Mouse (Mus musculus): ENCODE data around the gene Fam83b.

Gene Fam83b

DNA sequence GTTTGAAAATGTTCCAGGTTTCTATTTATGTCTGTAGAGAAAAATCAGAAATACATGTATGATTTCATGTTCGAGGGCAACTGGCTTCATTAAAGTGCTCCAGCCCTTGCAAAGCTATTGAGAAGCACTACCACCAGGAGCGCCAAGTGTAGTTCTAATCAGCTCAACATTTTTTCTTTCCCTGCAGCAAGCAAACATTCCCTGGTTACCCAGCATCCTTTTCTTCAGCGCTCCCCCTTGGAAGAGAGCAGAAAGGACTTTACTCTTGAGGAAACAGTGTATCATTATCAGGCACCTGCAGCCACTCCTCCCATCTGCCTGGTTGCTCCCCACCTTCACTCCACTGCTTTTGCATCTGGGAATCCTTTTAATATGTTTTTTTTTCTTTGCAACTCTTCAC is 45.3 kb downstream of the Fam83b start:
- no peak for DNase-seq (ENCODE audit: low spot score)

DNA sequence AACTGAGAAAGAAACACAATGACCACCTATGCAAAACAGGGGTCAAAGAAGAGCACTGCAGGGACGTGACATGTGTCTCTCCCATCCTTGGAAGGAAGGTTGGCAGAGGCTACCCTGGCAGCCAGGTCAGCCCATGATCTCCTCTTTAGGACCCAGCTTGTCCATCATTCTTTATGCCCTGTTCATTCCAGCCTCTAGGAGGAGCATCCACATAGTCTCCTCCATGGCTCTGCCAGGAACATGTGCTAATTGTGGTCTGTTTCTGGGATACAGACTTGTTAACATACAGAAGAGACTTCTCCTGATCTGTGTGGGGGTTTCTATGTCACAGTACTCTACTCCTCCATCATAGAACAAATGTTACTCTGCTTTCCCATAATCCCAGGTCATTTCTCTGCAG is 48.3 kb downstream of the Fam83b start:
- no peak for DNase-seq (ENCODE audit: low spot score)

DNA sequence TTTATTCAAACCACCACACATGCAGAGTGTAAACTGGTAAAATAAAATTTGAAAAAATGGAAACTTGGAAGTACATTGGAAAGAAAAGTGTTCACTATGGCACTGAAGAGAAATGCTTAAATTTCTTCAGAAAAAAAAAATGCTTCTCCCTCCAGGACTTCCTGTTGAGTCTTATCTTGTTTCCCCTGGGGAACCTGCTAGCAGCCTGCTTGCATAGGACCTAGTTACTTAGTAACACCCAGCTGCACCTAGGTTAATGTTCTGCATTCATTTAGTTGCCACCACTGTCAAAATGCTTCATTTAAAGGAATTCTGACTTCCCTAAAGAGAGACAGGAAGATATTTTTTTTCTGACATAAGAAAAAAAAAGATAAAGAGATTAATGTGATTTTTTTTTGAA is 61.3 kb downstream of the Fam83b start:
- DNase-seq (ENCODE audit: low spot score), result no peak

DNA sequence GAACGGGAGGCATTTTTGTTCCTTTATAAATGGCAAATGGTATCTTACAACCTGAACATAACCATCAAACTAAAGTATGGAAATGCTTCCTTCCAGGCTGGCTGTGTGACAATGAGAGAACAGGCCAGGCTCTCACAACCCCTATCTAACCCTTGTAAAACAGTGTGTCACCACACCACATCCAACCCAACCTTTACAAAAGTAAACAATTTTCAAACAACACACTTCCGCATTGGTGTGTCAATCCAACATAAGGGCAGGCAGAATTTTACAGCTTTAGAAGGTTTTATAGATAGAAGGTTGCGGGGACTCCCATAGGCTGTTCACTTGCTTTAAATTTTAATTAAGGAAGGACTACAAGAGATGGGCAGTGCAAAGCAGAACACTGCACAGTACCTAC is 77.2 kb downstream of the Fam83b start:
- no peak for DNase-seq (ENCODE audit: low spot score)

DNA sequence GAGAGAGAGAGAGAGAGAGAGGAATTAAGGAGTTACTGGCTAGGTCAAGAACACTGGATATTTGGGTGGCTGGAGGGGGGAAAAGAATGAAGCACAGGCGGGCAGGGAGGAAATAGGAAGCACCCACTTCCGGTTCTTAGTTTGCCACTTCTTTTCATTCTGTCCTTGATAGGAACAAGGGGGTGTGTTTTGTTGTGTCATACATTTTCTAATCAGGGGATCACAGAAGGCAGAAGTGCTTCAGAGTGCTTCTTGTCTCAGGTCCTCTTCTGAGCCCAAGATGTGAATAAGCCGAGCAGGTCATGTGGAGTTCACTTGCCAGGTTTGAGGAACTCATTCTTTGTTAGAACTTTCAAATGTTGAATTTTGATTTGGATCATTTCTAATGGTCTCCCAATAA is 86.8 kb downstream of the Fam83b start:
- no peak for DNase-seq (ENCODE audit: low spot score)

DNA sequence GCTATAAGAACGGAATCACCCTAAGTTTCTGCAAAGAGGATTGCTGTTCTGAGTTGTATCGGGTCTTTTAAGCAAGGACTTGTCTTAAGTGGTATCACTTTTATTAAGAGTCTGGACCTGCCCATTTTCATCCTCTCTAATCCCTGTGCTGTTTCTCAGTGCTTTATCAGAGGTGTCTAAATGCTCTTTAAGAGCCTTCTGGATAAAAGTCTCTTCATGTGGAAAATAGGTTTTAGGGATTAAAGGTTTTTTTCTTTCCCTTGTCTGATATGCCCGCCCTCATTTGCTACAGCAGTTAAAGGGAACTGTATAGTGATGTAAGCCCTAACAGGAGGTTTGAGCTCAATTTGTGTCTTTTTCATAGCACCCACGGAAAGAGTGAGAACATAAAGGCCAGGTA is 97.4 kb downstream of the Fam83b start:
- no peak for DNase-seq (ENCODE audit: low spot score)

DNA sequence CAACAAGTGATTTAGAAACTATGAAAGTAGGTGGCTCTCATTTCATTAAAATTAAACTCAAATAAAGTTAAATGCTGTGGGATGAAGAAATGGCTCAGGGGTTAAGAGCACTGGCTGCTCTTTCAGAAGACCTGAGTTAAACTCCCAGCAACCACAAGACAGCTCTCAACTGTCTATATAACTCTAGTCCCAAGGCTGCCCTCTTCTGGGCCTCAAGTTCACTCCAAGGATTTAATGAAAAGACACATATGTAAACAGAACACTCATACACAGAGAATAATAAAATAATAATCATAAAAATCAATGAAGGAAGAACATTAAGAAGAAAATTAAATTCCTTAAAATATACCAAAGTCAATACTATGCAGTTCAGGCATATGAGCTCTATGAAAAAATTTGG is 105.4 kb downstream of the Fam83b start:
- DNase-seq (ENCODE audit: low spot score), result no peak

DNA sequence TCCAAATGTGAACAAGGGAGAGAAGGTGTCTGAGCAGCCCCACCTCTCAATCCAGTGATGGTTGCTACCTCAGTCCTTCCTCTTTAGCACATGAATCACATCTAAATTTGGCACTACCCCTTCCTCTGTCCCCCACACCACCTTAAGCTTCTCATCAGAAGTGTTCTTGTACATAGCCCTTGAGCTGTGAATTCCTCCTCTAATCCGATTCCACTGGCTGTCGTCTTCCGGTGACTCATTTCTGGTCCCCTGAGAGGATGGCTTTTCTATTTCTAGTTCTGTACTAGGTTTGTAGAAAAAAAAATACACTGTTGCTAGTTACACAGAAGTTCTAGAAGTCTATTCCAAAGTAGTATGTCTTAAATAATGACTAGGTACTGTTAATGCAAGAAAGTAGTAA is 111.2 kb downstream of the Fam83b start:
- DNase-seq (ENCODE audit: low spot score), result no peak

Measured in layer of hippocampus, adult 11-12 months (tissue).